Mouse (Mus musculus): ENCODE data around the gene Phka2. TPM values are rescaled to one million over a fixed set of nuclear protein-coding genes. Genes with fewer than 3 reads are reported as not detected.

The Phka2 gene
- polyA plus RNA-seq, 1 experiment from 2014 or later: 15.7 TPM

DNA sequence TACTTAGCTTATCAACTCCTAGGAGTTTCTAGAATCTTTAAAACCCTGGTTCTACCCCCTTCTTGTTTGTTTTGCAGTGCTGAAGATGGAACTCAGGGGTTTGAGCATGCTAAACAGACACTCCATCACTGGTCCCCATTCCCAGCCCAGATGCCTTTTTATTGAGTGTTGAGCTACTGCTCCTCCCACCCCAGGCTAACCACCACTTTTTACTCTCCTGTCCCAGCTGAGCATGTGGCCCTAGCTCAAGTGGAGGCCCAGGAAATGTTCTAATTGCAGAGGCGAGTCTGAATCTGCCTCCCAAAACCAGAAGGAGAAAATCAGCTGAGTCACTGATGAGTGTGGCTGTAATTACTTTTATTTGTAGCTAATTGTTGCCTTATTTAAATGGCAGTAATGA is 83.1 kb downstream of the Phka2 start:
- Histone ChIP-seq H3K4me1 (replicated peaks; ENCODE audit: control insufficient read depth, insufficient read depth, low read length) (no peaks in the 10 kb centered on the region), H3K27ac (ENCODE audit: low read depth) (no peak overlapping the region), H3K9me3 (ENCODE audit: control insufficient read depth, low read length) (no peaks in the 10 kb centered on the region), H3K27me3 (replicated peaks; ENCODE audit: control insufficient read depth, insufficient read depth, low read length) (no peaks in the 10 kb centered on the region), H3K4me2 (ENCODE audit: low read length) (no peak overlapping the region), H3K4me3 (ENCODE audit: low read depth, low read length) (no peak overlapping the region), H3K36me3 (ENCODE audit: control insufficient read depth, insufficient read depth, low read length) (peaks cover 3% of the 10 kb centered on the region; the same call in 1 of the 2 replicates), H3K9ac (ENCODE audit: low read length) (no peak overlapping the region)
- ATAC-seq (replicated peaks; ENCODE audit: low FRiP score, low TSS enrichment, low read depth): no peak
- no peak for DNase-seq (ENCODE audit: low spot score)
- 71% methylated on average over 1 of the region's 1 CpGs for WGBS

DNA sequence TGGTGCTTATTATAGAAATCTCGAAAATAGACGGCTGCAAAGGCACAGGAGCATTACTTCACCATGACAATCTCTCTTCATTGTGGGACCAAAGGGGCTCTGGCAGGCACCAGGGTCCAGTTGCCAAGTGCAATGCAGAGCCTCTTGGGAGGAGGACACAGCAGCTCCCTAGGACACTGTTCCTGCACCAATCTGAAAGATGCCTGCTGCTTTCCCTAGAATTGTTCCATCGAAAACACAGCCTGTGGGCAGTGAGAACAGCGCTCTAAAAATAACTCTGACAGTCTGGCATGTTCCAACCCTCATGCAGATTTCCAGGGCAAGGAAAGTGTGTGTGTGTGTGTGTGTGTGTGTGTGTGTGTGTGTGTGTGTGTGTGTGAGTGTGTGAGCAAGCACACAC is 86.6 kb downstream of the Phka2 start:
- Histone ChIP-seq H3K4me2 (ENCODE audit: low read length) (no peak overlapping the region), H3K9me3 (ENCODE audit: control insufficient read depth, low read length) (no peaks in the 10 kb centered on the region)

DNA sequence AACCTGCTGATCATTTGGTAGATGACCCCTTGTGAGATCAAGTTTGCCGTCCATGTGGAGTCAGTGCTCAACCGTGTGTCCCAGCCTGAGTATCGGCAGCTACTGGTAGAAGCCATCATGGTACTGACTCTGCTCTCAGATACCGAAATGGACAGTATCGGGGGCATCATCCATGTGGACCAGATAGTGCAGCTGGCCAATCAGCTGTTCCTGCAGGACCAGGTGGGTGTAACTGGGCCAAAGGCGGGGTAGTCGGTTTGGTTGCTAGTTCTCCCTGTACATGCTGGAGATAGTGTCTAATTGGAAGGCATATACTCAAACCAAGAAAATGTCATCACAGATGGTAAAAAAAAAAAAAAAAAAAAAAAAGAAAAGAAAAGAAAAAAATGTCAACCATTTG is 88.2 kb downstream of the Phka2 start:
- no peak for DNase-seq (ENCODE audit: low spot score)
- H3K27me3 ChIP-seq (replicated peaks; ENCODE audit: control insufficient read depth, insufficient read depth, low read length): 0 out of 2 replicates have a peak, but pooled peaks cover 2% of the 10 kb centered on the region
- H3K9me3 ChIP-seq (ENCODE audit: control insufficient read depth, low read length): no peaks in the 10 kb centered on the region
- H3K27ac ChIP-seq (ENCODE audit: low read depth): no peak overlapping the region
- no peaks in the 10 kb centered on the region for H3K4me1 ChIP-seq (replicated peaks; ENCODE audit: control insufficient read depth, insufficient read depth, low read length)
- H3K4me2 ChIP-seq (ENCODE audit: low read length): no peak overlapping the region
- H3K4me3 ChIP-seq (ENCODE audit: low read depth, low read length): no peak overlapping the region
- H3K9ac ChIP-seq (ENCODE audit: low read length): no peak overlapping the region
- no peak for ATAC-seq (replicated peaks; ENCODE audit: low FRiP score, low TSS enrichment, low read depth)
- 97% methylated on average over 7 of the region's 7 CpGs for WGBS
- peaks cover 3% of the 10 kb centered on the region; the same call in 1 of the 2 replicates for H3K36me3 ChIP-seq (ENCODE audit: control insufficient read depth, insufficient read depth, low read length)

More for the DNA sequence above, 86.6 kb downstream of the Phka2 start:
- no peaks in the 10 kb centered on the region for H3K4me1 ChIP-seq (replicated peaks; ENCODE audit: control insufficient read depth, insufficient read depth, low read length)
- 85% methylated on average over 4 of the region's 4 CpGs for WGBS
- H3K27ac ChIP-seq (ENCODE audit: low read depth): no peak overlapping the region
- 0 out of 2 replicates have a peak, but pooled peaks cover 2% of the 10 kb centered on the region for H3K27me3 ChIP-seq (replicated peaks; ENCODE audit: control insufficient read depth, insufficient read depth, low read length)
- DNase-seq (ENCODE audit: low spot score) (no peak), ATAC-seq (replicated peaks; ENCODE audit: low FRiP score, low TSS enrichment, low read depth) (no peak)
- H3K9ac ChIP-seq (ENCODE audit: low read length): no peak overlapping the region
- no peak overlapping the region for H3K4me3 ChIP-seq (ENCODE audit: low read depth, low read length)
- peaks cover 3% of the 10 kb centered on the region; the same call in 1 of the 2 replicates for H3K36me3 ChIP-seq (ENCODE audit: control insufficient read depth, insufficient read depth, low read length)

DNA sequence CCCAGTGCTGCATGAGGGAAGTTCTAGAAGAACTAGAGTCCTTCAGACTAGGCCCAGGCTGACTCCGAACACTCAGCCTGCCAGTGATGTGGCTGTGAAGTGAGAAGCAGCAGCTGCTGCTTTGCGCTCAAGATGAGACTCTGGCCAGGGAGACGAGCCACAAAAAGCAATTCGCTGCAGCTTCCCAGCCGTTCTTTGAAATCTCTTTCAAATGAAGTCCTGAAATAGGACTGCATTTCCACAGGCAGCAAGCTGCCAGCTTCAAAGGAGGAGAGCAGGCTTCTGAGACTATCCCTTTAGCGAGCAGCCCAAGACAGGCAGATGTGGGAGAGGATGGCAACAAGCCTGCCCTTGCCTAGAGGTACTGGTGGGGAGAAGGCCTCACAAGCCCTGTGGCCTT is 91.0 kb downstream of the Phka2 start:
- WGBS: 80% methylated on average over 6 of the region's 6 CpGs
- H3K4me1 ChIP-seq (replicated peaks; ENCODE audit: control insufficient read depth, insufficient read depth, low read length): no peaks in the 10 kb centered on the region
- no peak overlapping the region for H3K9ac ChIP-seq (ENCODE audit: low read length)
- no peaks in the 10 kb centered on the region for H3K36me3 ChIP-seq (ENCODE audit: control insufficient read depth, insufficient read depth, low read length)
- no peak overlapping the region for H3K4me3 ChIP-seq (ENCODE audit: low read depth, low read length)
- H3K4me2 ChIP-seq (ENCODE audit: low read length): no peak overlapping the region
- 0 out of 2 replicates have a peak, but pooled peaks cover 2% of the 10 kb centered on the region for H3K27me3 ChIP-seq (replicated peaks; ENCODE audit: control insufficient read depth, insufficient read depth, low read length)
- H3K9me3 ChIP-seq (ENCODE audit: control insufficient read depth, low read length): no peaks in the 10 kb centered on the region
- no peak for DNase-seq (ENCODE audit: low spot score)
- ATAC-seq (replicated peaks; ENCODE audit: low FRiP score, low TSS enrichment, low read depth): no peak
- no peak overlapping the region for H3K27ac ChIP-seq (ENCODE audit: low read depth)

DNA sequence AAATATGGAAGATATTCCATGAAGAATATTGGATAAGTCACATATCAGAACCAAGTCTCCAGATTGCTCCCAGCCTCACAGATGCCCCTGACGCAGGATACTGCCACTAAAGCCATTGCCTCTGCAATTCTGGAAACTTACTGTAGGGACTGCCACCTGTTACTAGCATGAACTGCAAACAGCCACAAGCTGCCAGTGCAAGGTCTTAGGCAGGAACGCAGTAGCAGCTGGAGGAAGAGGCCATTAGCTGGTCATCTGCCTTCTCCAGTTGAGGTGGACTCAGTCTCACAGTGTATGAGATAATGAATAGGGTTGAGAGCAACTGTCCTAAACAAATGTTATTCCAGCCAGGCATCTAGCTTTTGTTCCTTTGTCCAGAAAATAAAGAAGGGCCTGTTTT is 96.1 kb downstream of the Phka2 start:
- 73% methylated on average over 2 of the region's 2 CpGs for WGBS
- Histone ChIP-seq H3K9me3 (ENCODE audit: control insufficient read depth, low read length) (no peaks in the 10 kb centered on the region), H3K4me3 (ENCODE audit: low read depth, low read length) (no peak overlapping the region), H3K9ac (ENCODE audit: low read length) (no peak overlapping the region), H3K36me3 (ENCODE audit: control insufficient read depth, insufficient read depth, low read length) (no peaks in the 10 kb centered on the region), H3K4me1 (replicated peaks; ENCODE audit: control insufficient read depth, insufficient read depth, low read length) (no peaks in the 10 kb centered on the region), H3K27ac (ENCODE audit: low read depth) (no peak overlapping the region), H3K4me2 (ENCODE audit: low read length) (no peak overlapping the region), H3K27me3 (replicated peaks; ENCODE audit: control insufficient read depth, insufficient read depth, low read length) (0 out of 2 replicates have a peak, but pooled peaks cover 3% of the 10 kb centered on the region)
- ATAC-seq (replicated peaks; ENCODE audit: low FRiP score, low TSS enrichment, low read depth) (no peak), DNase-seq (ENCODE audit: low spot score) (no peak)

DNA sequence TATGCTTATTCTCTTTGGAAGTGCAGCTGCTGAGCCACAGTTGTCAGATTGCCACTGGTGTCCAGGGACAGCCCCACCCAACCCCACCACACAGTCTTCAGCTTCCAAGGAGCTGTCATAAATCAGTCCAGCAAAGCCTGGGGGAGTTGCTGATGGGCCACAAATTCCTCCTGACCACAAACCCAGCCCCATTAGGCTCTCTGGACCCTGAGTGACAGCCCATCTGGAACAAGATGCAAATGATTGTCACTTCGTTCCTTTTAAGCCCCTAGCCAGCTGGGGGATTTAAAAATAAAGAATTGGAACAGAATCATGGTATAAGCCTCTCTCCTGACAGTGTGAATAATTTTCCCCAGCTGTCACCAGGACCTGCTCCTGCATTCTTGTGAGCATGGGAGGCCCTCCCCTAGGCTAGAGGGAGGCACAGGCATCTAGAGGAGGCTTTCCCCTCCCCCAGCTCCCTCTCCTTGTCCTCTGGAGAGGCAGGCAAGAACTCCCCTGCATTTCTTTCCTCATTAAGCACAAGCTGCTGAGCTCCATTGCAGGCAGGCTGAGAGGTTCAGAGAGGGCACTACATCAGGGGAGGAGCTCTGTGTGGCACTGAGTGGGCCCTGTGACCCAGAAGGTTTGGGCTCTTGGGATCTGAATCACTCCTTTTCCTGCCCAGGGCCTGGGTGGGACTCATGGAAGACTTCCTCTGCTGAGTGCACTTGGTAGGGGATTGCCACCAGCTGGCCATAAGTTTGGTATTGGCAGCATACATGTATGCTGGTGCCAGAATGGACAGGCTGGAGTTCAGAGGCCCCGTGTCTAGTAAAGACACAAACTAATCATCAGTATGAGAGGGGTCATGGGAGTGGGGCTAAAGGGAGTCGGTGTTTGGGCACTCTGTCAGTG is 96.8 kb downstream of the Phka2 start:
- DNase-seq (ENCODE audit: low spot score): no peak
- H3K27ac ChIP-seq (ENCODE audit: low read depth): no peak overlapping the region
- H3K27me3 ChIP-seq (replicated peaks; ENCODE audit: control insufficient read depth, insufficient read depth, low read length): 0 out of 2 replicates have a peak, but pooled peaks cover 3% of the 10 kb centered on the region
- H3K4me3 ChIP-seq (ENCODE audit: low read depth, low read length): no peak overlapping the region
- no peak overlapping the region for H3K9ac ChIP-seq (ENCODE audit: low read length)
- no peaks in the 10 kb centered on the region for H3K9me3 ChIP-seq (ENCODE audit: control insufficient read depth, low read length)
- ATAC-seq (replicated peaks; ENCODE audit: low FRiP score, low TSS enrichment, low read depth): no peak
- no peaks in the 10 kb centered on the region for H3K36me3 ChIP-seq (ENCODE audit: control insufficient read depth, insufficient read depth, low read length)
- WGBS: 52% methylated on average over 3 of the region's 3 CpGs
- no peaks in the 10 kb centered on the region for H3K4me1 ChIP-seq (replicated peaks; ENCODE audit: control insufficient read depth, insufficient read depth, low read length)
- no peak overlapping the region for H3K4me2 ChIP-seq (ENCODE audit: low read length)

DNA sequence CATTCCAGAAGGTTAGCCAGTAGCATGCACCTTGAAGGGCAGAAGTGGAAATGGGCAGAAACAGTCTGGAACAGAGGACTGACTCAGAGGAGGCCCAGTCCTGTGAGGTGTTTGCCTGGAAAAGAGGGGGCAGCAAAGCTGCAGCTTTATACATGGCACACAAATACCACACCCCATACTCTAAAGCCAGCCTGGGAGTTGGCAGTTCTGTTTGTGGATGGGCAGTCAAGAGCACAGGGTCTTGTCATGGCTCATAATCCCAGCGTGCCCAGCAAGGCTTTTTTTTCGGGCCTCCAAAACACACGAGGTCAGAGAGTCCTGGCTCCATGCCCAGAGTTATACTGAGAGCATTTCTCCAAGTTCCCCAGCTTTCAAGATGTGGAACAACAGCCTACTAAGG is 99.1 kb downstream of the Phka2 start:
- Histone ChIP-seq H3K27ac (ENCODE audit: low read depth) (no peak overlapping the region), H3K9ac (ENCODE audit: low read length) (no peak overlapping the region), H3K4me2 (ENCODE audit: low read length) (no peak overlapping the region), H3K36me3 (ENCODE audit: control insufficient read depth, insufficient read depth, low read length) (no peaks in the 10 kb centered on the region), H3K4me3 (ENCODE audit: low read depth, low read length) (no peak overlapping the region), H3K9me3 (ENCODE audit: control insufficient read depth, low read length) (no peaks in the 10 kb centered on the region), H3K4me1 (replicated peaks; ENCODE audit: control insufficient read depth, insufficient read depth, low read length) (no peaks in the 10 kb centered on the region), H3K27me3 (replicated peaks; ENCODE audit: control insufficient read depth, insufficient read depth, low read length) (0 out of 2 replicates have a peak, but pooled peaks cover 6% of the 10 kb centered on the region)
- ATAC-seq (replicated peaks; ENCODE audit: low FRiP score, low TSS enrichment, low read depth) (no peak), DNase-seq (ENCODE audit: low spot score) (no peak)
- 37% methylated on average over 3 of the region's 3 CpGs for WGBS

DNA sequence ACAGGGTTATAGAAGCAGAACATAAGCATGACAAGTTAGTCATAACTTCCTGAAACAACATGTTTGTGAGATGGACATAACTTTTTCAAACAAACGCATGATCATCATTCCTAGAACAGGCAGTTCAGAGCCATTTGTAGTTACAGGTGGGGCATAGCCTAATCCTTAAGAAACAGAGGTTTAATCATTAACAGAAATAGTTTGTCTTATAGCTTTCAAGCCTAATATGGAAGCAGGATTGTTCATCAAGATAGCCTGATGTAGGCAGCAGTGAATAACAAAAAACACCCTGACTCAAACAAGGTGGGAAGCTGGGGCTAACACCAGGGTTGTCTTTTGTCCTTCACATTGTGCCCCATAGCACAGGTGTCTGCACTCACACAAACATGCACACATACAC is 100.8 kb downstream of the Phka2 start:
- Histone ChIP-seq H3K4me3 (ENCODE audit: low read depth, low read length) (no peak overlapping the region), H3K27me3 (replicated peaks; ENCODE audit: control insufficient read depth, insufficient read depth, low read length) (0 out of 2 replicates have a peak, but pooled peaks cover 6% of the 10 kb centered on the region), H3K9me3 (ENCODE audit: control insufficient read depth, low read length) (no peaks in the 10 kb centered on the region), H3K4me2 (ENCODE audit: low read length) (no peak overlapping the region), H3K9ac (ENCODE audit: low read length) (no peak overlapping the region), H3K27ac (ENCODE audit: low read depth) (no peak overlapping the region), H3K4me1 (replicated peaks; ENCODE audit: control insufficient read depth, insufficient read depth, low read length) (no peaks in the 10 kb centered on the region), H3K36me3 (ENCODE audit: control insufficient read depth, insufficient read depth, low read length) (no peaks in the 10 kb centered on the region)
- 65% methylated on average over 1 of the region's 1 CpGs for WGBS
- DNase-seq (ENCODE audit: low spot score) (no peak), ATAC-seq (replicated peaks; ENCODE audit: low FRiP score, low TSS enrichment, low read depth) (peak; percentile 30; the same call in 1 of the 2 replicates)
